Mouse (Mus musculus): ENCODE data around the gene Atp2c1. TPM values are rescaled to one million over a fixed set of nuclear protein-coding genes. Genes with fewer than 3 reads are reported as not detected.

Gene Atp2c1
- polyA plus RNA-seq, 1 experiment from 2014 or later: 110 TPM

GRCm38 (mm10) chr9:105389289-105389688, 137.8 kb downstream of the Atp2c1 start:
- peak; percentile 89 for DNase-seq
- H3K9ac ChIP-seq (replicated peaks; ENCODE audit: low read length): no peak overlapping the region
- H3K4me2 ChIP-seq (ENCODE audit: low read length): no peak overlapping the region
- H3K27ac ChIP-seq (replicated peaks; ENCODE audit: low read depth, low read length): no peak overlapping the region
- ATAC-seq (ENCODE audit: low FRiP score, low TSS enrichment): no peak
- H3K9me3 ChIP-seq (ENCODE audit: control insufficient read depth, low read length): no peaks in the 10 kb centered on the region
- no peaks in the 10 kb centered on the region for H3K4me1 ChIP-seq (ENCODE audit: control insufficient read depth, insufficient read depth, low read length)
- H3K36me3 ChIP-seq (ENCODE audit: control insufficient read depth, insufficient read depth, low read length): no peaks in the 10 kb centered on the region
- H3K4me3 ChIP-seq (replicated peaks; ENCODE audit: low read depth, low read length): no peak overlapping the region
- no peaks in the 10 kb centered on the region for H3K27me3 ChIP-seq (ENCODE audit: control insufficient read depth, insufficient read depth, low read length)
- 18% methylated on average over 4 of the region's 4 CpGs for WGBS

GRCm38 (mm10) chr9:105387403-105387802, 139.7 kb downstream of the Atp2c1 start:
- no peak for ATAC-seq (ENCODE audit: low FRiP score, low TSS enrichment)
- no peak overlapping the region for H3K4me3 ChIP-seq (replicated peaks; ENCODE audit: low read depth, low read length)
- no peaks in the 10 kb centered on the region for H3K36me3 ChIP-seq (ENCODE audit: control insufficient read depth, insufficient read depth, low read length)
- H3K27ac ChIP-seq (replicated peaks; ENCODE audit: low read depth, low read length): no peak overlapping the region
- H3K9ac ChIP-seq (replicated peaks; ENCODE audit: low read length): no peak overlapping the region
- DNase-seq: no peak
- no peaks in the 10 kb centered on the region for H3K4me1 ChIP-seq (ENCODE audit: control insufficient read depth, insufficient read depth, low read length)
- no peaks in the 10 kb centered on the region for H3K9me3 ChIP-seq (ENCODE audit: control insufficient read depth, low read length)
- WGBS: 85% methylated on average over 5 of the region's 5 CpGs
- H3K4me2 ChIP-seq (ENCODE audit: low read length): no peak overlapping the region
- no peaks in the 10 kb centered on the region for H3K27me3 ChIP-seq (ENCODE audit: control insufficient read depth, insufficient read depth, low read length)

- ATAC-seq (ENCODE audit: low FRiP score, low TSS enrichment): peak; percentile 92
- Histone ChIP-seq H3K9ac (replicated peaks; ENCODE audit: low read length) (no peak overlapping the region), H3K36me3 (ENCODE audit: control insufficient read depth, insufficient read depth, low read length) (no peaks in the 10 kb centered on the region), H3K4me3 (replicated peaks; ENCODE audit: low read depth, low read length) (no peak overlapping the region), H3K27me3 (ENCODE audit: control insufficient read depth, insufficient read depth, low read length) (no peaks in the 10 kb centered on the region), H3K27ac (replicated peaks; ENCODE audit: low read depth, low read length) (peak overlapping the region; percentile 68; the same call in 1 of the 2 replicates), H3K4me1 (ENCODE audit: control insufficient read depth, insufficient read depth, low read length) (peaks cover 19% of the 10 kb centered on the region), H3K4me2 (ENCODE audit: low read length) (peak overlapping the region; percentile 19; the same call in 1 of the 2 replicates), H3K9me3 (ENCODE audit: control insufficient read depth, low read length) (no peaks in the 10 kb centered on the region)
- WGBS: 28% methylated on average over 8 of the region's 8 CpGs
- DNase-seq: peak; percentile 78
Observed at GRCm38 (mm10) chr9:105379533-105380145, 147.5 kb downstream of the Atp2c1 start.

- H3K4me1 ChIP-seq (ENCODE audit: control insufficient read depth, insufficient read depth, low read length): peaks cover 22% of the 10 kb centered on the region
- no peaks in the 10 kb centered on the region for H3K9me3 ChIP-seq (ENCODE audit: control insufficient read depth, low read length)
- no peaks in the 10 kb centered on the region for H3K27me3 ChIP-seq (ENCODE audit: control insufficient read depth, insufficient read depth, low read length)
- H3K36me3 ChIP-seq (ENCODE audit: control insufficient read depth, insufficient read depth, low read length): no peaks in the 10 kb centered on the region
- H3K4me3 ChIP-seq (replicated peaks; ENCODE audit: low read depth, low read length): no peak overlapping the region
- H3K27ac ChIP-seq (replicated peaks; ENCODE audit: low read depth, low read length): no peak overlapping the region
- 60% methylated on average over 3 of the region's 3 CpGs for WGBS
- DNase-seq (no peak), ATAC-seq (ENCODE audit: low FRiP score, low TSS enrichment) (no peak)
- H3K9ac ChIP-seq (replicated peaks; ENCODE audit: low read length): no peak overlapping the region
- H3K4me2 ChIP-seq (ENCODE audit: low read length): no peak overlapping the region
Observed at GRCm38 (mm10) chr9:105377622-105378021, 149.5 kb downstream of the Atp2c1 start.

GRCm38 (mm10) chr9:105376954-105377530, 150.1 kb downstream of the Atp2c1 start:
- WGBS: 82% methylated on average over 7 of the region's 7 CpGs
- Histone ChIP-seq H3K9me3 (ENCODE audit: control insufficient read depth, low read length) (no peaks in the 10 kb centered on the region), H3K4me3 (replicated peaks; ENCODE audit: low read depth, low read length) (no peak overlapping the region), H3K4me1 (ENCODE audit: control insufficient read depth, insufficient read depth, low read length) (peaks cover 22% of the 10 kb centered on the region), H3K9ac (replicated peaks; ENCODE audit: low read length) (0 out of 2 replicates have a peak overlapping the region, but pooled peaks have one; percentile 9), H3K4me2 (ENCODE audit: low read length) (no peak overlapping the region), H3K36me3 (ENCODE audit: control insufficient read depth, insufficient read depth, low read length) (no peaks in the 10 kb centered on the region), H3K27me3 (ENCODE audit: control insufficient read depth, insufficient read depth, low read length) (no peaks in the 10 kb centered on the region), H3K27ac (replicated peaks; ENCODE audit: low read depth, low read length) (no peak overlapping the region)
- no peak for ATAC-seq (ENCODE audit: low FRiP score, low TSS enrichment)
- DNase-seq: peak; percentile 68

GRCm38 (mm10) chr9:105376411-105376810, 150.7 kb downstream of the Atp2c1 start:
- no peaks in the 10 kb centered on the region for H3K36me3 ChIP-seq (ENCODE audit: control insufficient read depth, insufficient read depth, low read length)
- H3K4me2 ChIP-seq (ENCODE audit: low read length): no peak overlapping the region
- H3K4me3 ChIP-seq (replicated peaks; ENCODE audit: low read depth, low read length): no peak overlapping the region
- no peaks in the 10 kb centered on the region for H3K27me3 ChIP-seq (ENCODE audit: control insufficient read depth, insufficient read depth, low read length)
- H3K4me1 ChIP-seq (ENCODE audit: control insufficient read depth, insufficient read depth, low read length): peaks cover 22% of the 10 kb centered on the region
- no peaks in the 10 kb centered on the region for H3K9me3 ChIP-seq (ENCODE audit: control insufficient read depth, low read length)
- ATAC-seq (ENCODE audit: low FRiP score, low TSS enrichment): no peak
- H3K27ac ChIP-seq (replicated peaks; ENCODE audit: low read depth, low read length): no peak overlapping the region
- WGBS: 67% methylated on average over 7 of the region's 7 CpGs
- no peak for DNase-seq
- H3K9ac ChIP-seq (replicated peaks; ENCODE audit: low read length): no peak overlapping the region

GRCm38 (mm10) chr9:105374361-105374760, 152.8 kb downstream of the Atp2c1 start:
- 54% methylated on average over 5 of the region's 5 CpGs for WGBS
- no peaks in the 10 kb centered on the region for H3K27me3 ChIP-seq (ENCODE audit: control insufficient read depth, insufficient read depth, low read length)
- no peak for DNase-seq

GRCm38 (mm10) chr9:105368605-105369004, 158.5 kb downstream of the Atp2c1 start:
- H3K4me3 ChIP-seq (replicated peaks; ENCODE audit: low read depth, low read length): no peak overlapping the region
- H3K4me2 ChIP-seq (ENCODE audit: low read length): no peak overlapping the region
- WGBS: 86% methylated on average over 3 of the region's 3 CpGs
- H3K36me3 ChIP-seq (ENCODE audit: control insufficient read depth, insufficient read depth, low read length): no peaks in the 10 kb centered on the region
- H3K9me3 ChIP-seq (ENCODE audit: control insufficient read depth, low read length): no peaks in the 10 kb centered on the region
- H3K27ac ChIP-seq (replicated peaks; ENCODE audit: low read depth, low read length): no peak overlapping the region
- no peaks in the 10 kb centered on the region for H3K27me3 ChIP-seq (ENCODE audit: control insufficient read depth, insufficient read depth, low read length)
- no peak for DNase-seq
- H3K4me1 ChIP-seq (ENCODE audit: control insufficient read depth, insufficient read depth, low read length): no peaks in the 10 kb centered on the region
- ATAC-seq (ENCODE audit: low FRiP score, low TSS enrichment): no peak
- H3K9ac ChIP-seq (replicated peaks; ENCODE audit: low read length): no peak overlapping the region

More at GRCm38 (mm10) chr9:105374361-105374760, 152.8 kb downstream of the Atp2c1 start:
- Histone ChIP-seq H3K9me3 (ENCODE audit: control insufficient read depth, low read length) (no peaks in the 10 kb centered on the region), H3K4me1 (ENCODE audit: control insufficient read depth, insufficient read depth, low read length) (peaks cover 6% of the 10 kb centered on the region; the same call in 1 of the 2 replicates), H3K9ac (replicated peaks; ENCODE audit: low read length) (no peak overlapping the region), H3K4me2 (ENCODE audit: low read length) (no peak overlapping the region), H3K36me3 (ENCODE audit: control insufficient read depth, insufficient read depth, low read length) (no peaks in the 10 kb centered on the region), H3K4me3 (replicated peaks; ENCODE audit: low read depth, low read length) (no peak overlapping the region), H3K27ac (replicated peaks; ENCODE audit: low read depth, low read length) (no peak overlapping the region)
- ATAC-seq (ENCODE audit: low FRiP score, low TSS enrichment): no peak

GRCm38 (mm10) chr9:105366199-105366598, 160.9 kb downstream of the Atp2c1 start:
- WGBS: 94% methylated on average over 4 of the region's 4 CpGs
- H3K4me2 ChIP-seq (ENCODE audit: low read length): no peak overlapping the region
- no peak for ATAC-seq (ENCODE audit: low FRiP score, low TSS enrichment)

More at GRCm38 (mm10) chr9:105366199-105366598, 160.9 kb downstream of the Atp2c1 start:
- Histone ChIP-seq H3K27ac (replicated peaks; ENCODE audit: low read depth, low read length) (no peak overlapping the region), H3K9ac (replicated peaks; ENCODE audit: low read length) (no peak overlapping the region), H3K4me1 (ENCODE audit: control insufficient read depth, insufficient read depth, low read length) (no peaks in the 10 kb centered on the region), H3K36me3 (ENCODE audit: control insufficient read depth, insufficient read depth, low read length) (no peaks in the 10 kb centered on the region), H3K9me3 (ENCODE audit: control insufficient read depth, low read length) (no peaks in the 10 kb centered on the region), H3K4me3 (replicated peaks; ENCODE audit: low read depth, low read length) (no peak overlapping the region), H3K27me3 (ENCODE audit: control insufficient read depth, insufficient read depth, low read length) (no peaks in the 10 kb centered on the region)
- DNase-seq: no peak

All from midbrain, embryonic 14.5 days (tissue).